Mouse (Mus musculus) cerebellum, adult 9-10 months (tissue): ENCODE data around the gene Oas1g.
"Not testable (repeated sequence)": the region's sequence is repeated elsewhere in the genome, so short reads cannot be mapped to it uniquely, and the experiment has no call there.

ENCODE experiments used
- DNase-seq: peaks from one replicate; pipeline ENCODE4 v3.0.0; 2022

Gene Oas1g

DNA sequence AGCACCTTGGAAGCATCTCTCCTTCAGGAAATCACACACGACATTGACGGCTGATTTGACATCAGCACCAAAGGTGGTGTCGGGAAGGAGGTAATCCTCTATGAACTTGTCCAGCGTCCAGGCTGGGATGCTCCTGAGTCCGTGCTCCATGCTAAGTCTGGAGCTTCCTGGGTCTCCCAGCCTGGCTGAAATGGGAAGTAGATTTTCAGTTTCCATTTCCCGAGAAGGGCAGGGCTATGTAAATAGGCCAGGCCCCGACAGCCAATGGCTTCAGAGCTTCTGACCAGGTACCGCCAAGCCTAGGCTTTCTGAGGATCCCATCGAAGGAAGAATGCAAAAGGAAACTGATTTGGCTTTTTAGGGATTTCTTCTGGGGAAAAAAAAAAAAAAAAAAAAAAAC, at the start of gene Oas1g:
Gene Oas1g, minus strand, starts transcription at position 201 of the 400 bp plus-strand sequence.
- not testable (repeated sequence) for DNase-seq

GRCm38 (mm10) chr5:120933966-120934365, 46.6 kb upstream of the Oas1g start:
- DNase-seq: no peak

DNA sequence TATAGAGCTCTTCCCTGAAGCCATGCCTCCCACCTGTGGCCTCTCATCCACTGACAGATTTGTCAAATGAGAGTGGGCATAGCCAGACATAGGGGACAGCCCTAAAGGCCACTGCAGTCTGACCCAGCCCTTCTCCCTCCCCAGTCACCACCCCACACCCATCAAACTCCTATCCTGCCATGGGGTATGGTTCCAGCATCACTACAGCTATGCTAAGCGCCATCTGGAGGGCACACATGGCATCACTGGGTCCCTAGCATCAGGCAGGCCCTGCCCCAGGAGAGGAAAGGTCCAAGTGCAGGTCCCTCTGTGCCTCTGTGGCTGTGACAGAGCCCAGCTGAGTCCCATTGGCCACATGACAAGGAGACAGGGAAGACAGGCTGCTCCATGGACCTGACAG, 39.6 kb upstream of the Oas1g start:
- no peak for DNase-seq

DNA sequence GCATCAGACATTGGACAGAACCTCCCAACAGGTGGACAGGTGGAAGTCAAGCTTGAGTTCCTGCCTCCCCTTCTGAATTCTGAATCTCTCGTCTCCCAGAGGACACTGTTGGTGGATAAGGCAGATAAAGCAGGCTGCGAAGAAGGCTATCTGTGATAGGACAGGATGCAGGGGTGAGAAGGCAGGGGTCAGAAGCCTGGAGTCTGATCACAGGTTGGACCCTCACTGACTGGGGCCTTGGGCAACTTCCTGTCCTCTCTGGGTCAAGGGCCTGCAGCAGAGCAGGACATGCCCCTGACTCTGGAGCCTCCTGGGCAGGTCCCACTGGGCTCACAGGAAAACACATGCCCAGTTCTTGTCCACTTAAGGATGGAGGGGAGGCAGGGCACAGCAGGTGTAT, 38.9 kb upstream of the Oas1g start:
- DNase-seq: not testable (repeated sequence)

DNA sequence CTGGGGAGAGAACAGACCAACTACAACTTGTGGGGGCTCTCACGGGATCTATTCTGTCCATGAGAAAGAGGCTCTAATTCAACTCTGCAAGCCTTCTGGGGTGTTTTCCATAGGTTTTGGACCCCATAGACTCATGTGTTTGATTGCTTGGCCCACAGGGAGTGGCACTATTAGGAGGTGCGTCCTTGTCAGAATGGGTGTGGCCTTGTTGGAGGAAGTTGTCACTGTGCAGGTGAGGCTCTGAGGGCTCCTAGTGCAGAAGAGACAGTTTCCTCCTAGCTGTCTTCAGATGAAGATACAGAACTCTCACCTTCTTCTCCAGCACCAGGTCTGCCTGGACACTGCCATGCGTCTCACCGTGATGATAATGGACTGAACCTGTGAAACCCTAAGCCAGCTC, 37.1 kb upstream of the Oas1g start:
- DNase-seq: not testable (repeated sequence)

- no peak for DNase-seq
These were observed 36.6 kb upstream of the Oas1g start for GRCm38 (mm10) chr5:120923969-120924368.

- DNase-seq: no peak
These were observed 32.9 kb upstream of the Oas1g start for GRCm38 (mm10) chr5:120920296-120920695.

DNA sequence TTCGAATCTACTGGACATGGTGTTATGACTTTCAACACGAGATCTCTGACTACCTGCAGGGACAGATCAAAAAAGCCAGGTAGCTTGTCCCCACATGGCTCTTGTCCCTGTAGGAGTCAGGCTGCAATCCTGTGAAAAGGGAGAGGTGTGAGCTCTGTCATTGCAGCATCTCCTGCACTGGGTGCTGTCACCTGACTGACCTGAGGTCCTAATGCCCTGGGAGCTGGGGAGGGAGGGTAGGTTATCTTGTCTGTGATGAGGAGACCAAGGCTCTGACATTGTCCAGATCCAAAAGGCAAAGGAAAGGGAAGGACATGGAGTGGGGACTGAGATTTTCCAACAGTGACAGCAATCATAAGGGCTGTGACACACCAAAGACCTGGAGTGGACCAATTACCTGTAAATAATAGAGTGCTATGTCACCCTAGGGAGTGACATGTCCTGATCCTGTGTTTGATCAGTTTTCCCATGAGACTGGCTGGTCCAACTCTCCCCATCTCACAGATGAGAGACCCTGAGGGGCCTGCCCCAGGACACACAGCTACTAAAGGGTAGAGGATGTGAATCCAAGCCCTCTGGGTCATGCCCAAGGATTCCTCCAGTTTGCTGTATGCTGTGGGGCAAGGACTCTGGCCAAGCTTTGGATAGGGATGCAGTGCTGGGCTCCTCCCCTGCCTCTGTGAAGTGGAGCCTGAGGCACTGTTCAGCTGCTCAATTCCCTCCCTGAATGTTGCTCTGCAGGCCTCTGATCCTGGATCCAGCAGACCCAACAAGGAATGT, 31.9 kb upstream of the Oas1g start:
- not testable (repeated sequence) for DNase-seq

GRCm38 (mm10) chr5:120914204-120914603, 26.8 kb upstream of the Oas1g start, which contains the start of gene Oas1d:
Oas1d (plus strand) TSS chr5:120914536.
- DNase-seq: not testable (repeated sequence)

DNA sequence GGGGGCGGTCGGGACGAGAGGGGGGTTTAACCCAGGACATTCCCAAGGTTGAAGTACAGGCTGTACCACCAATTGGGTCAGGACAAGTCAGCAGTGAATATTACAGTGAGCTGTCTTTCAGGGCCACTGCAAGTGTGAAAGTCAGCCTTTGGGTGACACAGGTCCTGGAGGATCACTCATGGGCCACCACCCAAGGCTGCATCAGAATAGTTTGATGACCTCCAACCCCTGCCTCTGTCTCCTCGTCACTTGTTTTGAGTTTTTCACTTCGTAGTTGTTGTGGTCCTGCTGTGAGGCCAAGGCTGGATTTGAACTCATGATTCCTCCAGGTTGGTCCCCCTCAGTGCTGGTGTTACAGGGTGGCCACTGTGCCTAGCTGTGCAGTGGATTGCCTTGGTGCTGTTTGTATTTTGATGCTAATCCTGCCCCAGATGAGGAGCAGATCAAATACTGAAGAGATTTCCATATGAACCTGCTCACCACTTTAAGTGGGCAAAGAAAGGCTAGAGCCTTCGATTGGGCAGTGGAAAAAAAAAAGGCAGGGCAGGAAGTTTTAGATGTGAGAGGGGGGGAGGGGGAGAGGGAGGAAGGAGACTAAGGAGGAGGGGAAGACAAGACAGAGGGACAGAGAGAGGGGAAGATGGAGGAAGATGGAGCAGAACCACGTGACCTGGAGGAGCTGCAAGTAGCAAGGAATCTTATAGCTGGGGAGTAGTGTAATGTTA, 20.9 kb upstream of the Oas1g start:
- DNase-seq: no peak

GRCm38 (mm10) chr5:120906791-120907733, 19.6 kb upstream of the Oas1g start, which contains the start of gene Oas1a:
Oas1a (minus strand) TSS chr5:120907521.
- DNase-seq: not testable (repeated sequence)

DNA sequence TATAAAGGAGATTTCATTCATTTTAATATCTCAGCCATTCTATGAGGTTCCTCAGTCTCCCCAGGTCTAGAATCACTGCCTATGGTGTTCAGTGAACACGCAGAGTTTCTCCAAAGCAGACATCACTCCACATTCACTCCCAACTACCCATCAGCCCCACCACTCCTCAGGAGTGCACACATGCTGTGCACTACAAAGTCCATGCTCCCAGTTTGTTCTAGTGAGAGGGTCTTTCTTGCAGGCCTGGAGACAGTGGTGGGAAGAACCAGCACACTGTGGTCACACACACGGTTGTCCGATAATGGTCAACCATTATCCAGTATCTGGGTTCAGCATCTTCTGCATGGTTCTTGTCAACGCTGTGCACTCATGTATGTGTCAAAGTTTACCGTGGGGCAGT, 14.6 kb upstream of the Oas1g start:
- DNase-seq: no peak

GRCm38 (mm10) chr5:120900666-120901065, 13.3 kb upstream of the Oas1g start:
- DNase-seq: no peak

DNA sequence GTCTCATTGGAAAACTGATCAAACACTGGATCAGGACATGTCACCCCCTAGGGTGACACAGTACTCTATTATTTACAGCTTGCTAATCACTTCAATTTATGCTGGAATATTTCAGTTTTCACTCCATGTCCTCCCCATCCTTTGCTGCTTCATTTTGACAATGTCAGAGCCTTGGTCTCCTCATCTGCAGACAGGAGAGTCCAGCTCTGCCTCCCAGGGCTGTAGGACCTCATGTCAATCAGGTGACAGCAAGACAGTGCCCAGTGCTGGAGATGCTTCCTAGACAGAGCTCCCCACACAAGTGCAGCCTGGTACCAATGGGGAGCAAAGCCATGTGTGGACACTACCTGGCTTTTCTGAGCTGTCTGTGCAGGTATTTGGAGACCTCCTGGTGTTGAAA, 11.3 kb upstream of the Oas1g start:
- no peak for DNase-seq

DNA sequence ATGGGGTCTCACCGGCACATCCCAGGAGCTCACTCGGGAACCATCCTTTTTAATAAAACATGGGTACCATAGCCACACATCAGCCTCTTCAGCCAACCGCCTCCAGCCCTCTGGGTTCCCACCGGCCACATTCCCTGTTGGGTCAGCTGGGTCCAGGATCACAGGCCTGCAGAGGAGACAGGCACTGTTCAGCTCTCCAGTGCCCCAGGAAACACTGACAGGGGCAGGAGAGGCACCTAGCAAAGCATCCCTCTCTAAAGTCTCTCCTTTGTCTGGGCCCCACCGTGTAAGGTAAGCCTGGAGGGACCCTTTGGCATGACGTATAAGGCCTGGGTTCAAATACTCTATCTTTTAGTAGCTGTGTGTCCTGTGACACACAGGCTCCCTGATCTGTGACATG, 10.9 kb upstream of the Oas1g start:
- no peak for DNase-seq

DNA sequence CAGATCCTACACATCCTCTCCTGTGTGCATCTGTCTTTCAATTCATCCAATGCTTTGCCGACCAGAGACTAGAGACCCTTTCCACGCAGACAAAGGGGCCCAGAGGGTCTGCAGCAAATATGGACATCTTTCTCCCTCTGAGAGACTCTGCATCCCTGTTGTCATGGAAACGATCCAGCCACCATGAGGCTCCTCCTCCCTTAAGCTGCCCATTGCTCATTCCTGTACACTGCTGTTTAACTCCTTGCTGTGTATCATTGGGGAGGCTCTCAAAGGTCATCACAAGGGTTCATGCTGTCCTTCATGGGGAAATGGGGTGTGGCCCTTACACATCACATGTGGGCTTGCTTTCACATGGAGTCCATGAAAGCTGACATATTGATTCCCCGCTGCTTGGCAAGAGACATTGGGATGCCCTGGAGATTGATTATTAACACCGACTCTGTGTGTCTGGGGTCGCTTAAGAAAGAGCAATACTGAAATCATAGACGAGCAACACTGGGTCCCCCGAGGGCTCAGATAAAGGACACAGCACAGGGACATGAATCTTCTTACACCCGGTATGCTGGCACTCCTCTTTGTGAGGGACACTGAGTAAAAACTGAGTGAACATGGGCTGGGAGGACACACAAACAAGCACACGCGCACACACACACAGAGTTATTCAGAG, 8.0 kb upstream of the Oas1g start:
- no peak for DNase-seq

DNA sequence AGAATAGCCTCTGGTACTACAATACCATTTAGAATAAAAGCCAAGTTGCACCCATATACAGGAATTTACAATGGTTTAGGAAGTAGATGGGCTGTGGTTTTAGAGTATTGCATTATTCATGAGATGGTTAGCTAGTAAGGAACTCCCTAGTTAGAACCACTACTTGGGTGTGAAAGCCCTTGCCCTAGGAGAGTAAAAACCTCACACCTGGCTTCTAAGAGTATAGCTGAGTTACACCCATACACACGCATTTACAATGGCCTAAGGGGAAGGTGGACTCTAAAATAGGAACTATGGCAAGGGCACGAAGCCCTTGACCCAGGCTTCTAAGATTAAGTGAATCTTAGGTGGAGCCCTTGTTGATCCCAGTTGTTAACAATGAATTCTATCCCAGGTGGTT, 7.3 kb upstream of the Oas1g start:
- not testable (repeated sequence) for DNase-seq

DNA sequence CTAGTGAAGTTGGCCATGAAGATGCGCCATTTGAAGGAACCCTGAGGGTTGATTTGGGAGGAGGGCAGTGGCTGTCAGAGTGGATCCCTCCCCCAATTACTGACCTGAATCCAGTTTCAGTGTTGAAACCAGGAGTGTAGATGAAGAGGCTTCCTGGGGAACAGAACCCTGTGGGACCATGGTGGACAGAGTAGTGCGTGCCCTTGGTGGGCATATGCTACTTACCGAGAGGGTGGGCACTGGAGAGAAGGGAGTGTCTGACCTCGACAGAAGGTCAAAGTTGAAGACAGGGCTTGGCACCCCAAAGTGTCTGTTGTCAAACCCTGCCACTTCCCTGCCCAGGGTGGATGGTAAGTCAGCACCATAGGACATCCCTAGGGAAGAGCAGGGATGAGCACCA, 6.5 kb upstream of the Oas1g start:
- not testable (repeated sequence) for DNase-seq

DNA sequence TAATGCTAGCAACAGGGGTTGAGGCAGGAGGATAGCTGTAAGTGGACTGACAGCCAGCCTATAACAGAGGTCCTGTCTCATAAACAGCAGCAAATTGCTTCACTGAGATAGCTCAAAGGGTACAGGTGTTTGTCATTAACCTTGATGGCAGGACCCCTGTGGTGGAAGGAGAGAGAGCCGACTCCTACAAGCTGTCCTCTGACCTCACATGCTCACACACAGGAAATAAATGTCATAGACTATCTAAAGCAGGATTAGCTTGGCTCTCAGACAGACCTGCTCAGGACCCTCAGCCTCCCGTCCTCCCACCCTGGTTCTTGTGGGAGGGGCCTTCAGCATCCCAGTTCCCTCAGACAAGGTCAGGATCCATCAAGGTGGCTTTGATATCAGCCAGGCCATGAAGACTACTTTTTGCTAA, 4.8 kb upstream of the Oas1g start:
- DNase-seq: no peak

GRCm38 (mm10) chr5:120891566-120892242, 4.3 kb upstream of the Oas1g start:
- not testable (repeated sequence) for DNase-seq

DNA sequence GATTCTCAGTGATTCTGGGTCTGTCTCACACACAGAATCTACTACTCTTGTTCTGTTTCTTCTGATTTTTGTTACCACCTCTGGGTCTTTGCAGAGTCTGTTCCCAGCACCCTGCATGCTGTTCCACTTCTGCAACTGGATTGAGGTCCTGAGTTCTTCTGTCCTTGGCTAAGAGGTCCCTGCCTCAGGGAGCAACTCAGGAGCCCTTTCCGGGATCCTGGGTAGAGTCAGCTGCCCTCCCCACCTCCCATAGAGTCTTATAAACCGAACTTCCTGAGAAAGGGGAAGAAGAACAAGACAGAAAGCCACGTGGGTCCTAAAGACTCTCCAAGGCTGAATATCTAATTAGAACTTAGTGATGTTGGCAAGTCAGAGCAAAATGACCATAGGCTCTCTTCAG, 3.6 kb upstream of the Oas1g start:
- no peak for DNase-seq

DNA sequence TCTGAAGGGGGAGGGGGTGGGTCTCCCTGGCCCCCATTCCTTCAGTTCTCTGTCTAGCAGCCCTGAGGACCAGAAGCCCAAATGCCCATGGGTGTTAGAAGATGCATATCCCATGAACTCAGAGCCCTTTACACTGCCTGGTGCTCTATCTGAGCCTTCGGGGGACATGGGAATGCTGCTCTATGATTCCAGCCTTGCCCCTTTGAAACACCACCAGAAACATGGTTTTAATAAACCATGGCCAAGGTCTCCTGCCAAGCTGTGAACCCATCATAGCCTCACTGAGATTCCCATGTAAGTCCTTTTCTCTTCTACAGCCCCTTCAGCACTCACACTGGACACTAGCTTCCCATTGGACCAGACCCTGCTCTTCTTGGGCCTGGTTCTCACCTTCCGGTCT, 2.6 kb upstream of the Oas1g start:
- DNase-seq: no peak
